Mouse (Mus musculus) lung, embryonic 15.5 days (tissue): ENCODE data around the gene Lrmda. TPM values are rescaled to one million over a fixed set of nuclear protein-coding genes. Genes with fewer than 3 reads are reported as not detected.

ENCODE experiments used
- ATAC-seq: fragments of 200-750 bp; cut with Nextera tagmentation; 2 replicates; pipeline ENCODE4 v1.8.0; 2017; ENCODE audit warnings: moderate number of reproducible peaks, borderline replicate concordance; ENCODE audit not compliant: low FRiP score, low TSS enrichment; ENCODE audit errors: extremely low read depth
- H3K27ac ChIP-seq: fragments of 300-500 bp; sonication (generic); 2 replicates; pipeline ENCODE4 v1.5.1; 2015; ENCODE audit warnings: moderate library complexity, mild to moderate bottlenecking, inconsistent platforms
- H3K27me3 ChIP-seq: fragments of 300-500 bp; sonication (generic); 2 replicates; pipeline ENCODE4 v1.6.1; 2015; ENCODE audit warnings: inconsistent platforms
- H3K36me3 ChIP-seq: fragments of 300-500 bp; sonication (generic); 2 replicates; pipeline ENCODE4 v1.6.1; 2015; ENCODE audit warnings: inconsistent platforms
- H3K4me1 ChIP-seq: fragments of 300-500 bp; sonication (generic); 2 replicates; pipeline ENCODE4 v1.6.1; 2015; ENCODE audit warnings: inconsistent platforms
- H3K4me2 ChIP-seq: fragments of 300-500 bp; sonication (generic); 2 replicates; pipeline ENCODE4 v1.6.1; 2015; ENCODE audit warnings: inconsistent platforms, mild to moderate bottlenecking, moderate library complexity
- H3K4me3 ChIP-seq: fragments of 300-500 bp; sonication (generic); 2 replicates; pipeline ENCODE4 v1.5.1; 2015; ENCODE audit warnings: mild to moderate bottlenecking, inconsistent platforms
- H3K9ac ChIP-seq: fragments of 300-500 bp; sonication (generic); 2 replicates; pipeline ENCODE4 v1.6.1; 2015; ENCODE audit warnings: inconsistent platforms
- H3K9me3 ChIP-seq: fragments of 300-500 bp; sonication (generic); 2 replicates; pipeline ENCODE4 v1.6.1; 2016; ENCODE audit warnings: inconsistent platforms
- WGBS: fragments of 180-500 bp; shearing (Covaris S2); methylation state at CpG from one replicate; pipeline ENCODE4 v1.1.7; 2015; 5-methylcytosine and 5-hydroxymethylcytosine counted together
- polyA plus RNA-seq: library from polyadenylated mRNA; unstranded; fragments of >200 nt; fragmentation: Nextera tagmentation; extraction: Ambion mirVana; gene quantifications from 2 replicates; pipeline ENCODE4 v1.2.1, GENCODE M21; 2015

The Lrmda gene
- polyA plus RNA-seq, 1 experiment from 2014 or later = 0.39 TPM

- no peak for ATAC-seq
- peak overlapping the region; percentile 16 for H3K27ac ChIP-seq
Measured at GRCm38 (mm10) chr14:23015321-23016067, 996.0 kb downstream of the Lrmda start.

GRCm38 (mm10) chr14:23016068-23016611 lies 996.6 kb downstream of the Lrmda start:
- no peak for ATAC-seq
- Histone ChIP-seq H3K9me3 (no peaks in the 10 kb centered on the region), H3K27me3 (no peaks in the 10 kb centered on the region), H3K27ac (0 out of 2 replicates have a peak overlapping the region, but pooled peaks have one; percentile 16), H3K36me3 (no peaks in the 10 kb centered on the region), H3K4me3 (no peak overlapping the region), H3K4me1 (peaks cover 17% of the 10 kb centered on the region), H3K4me2 (no peak overlapping the region; the same call in 1 of the 2 replicates), H3K9ac (no peak overlapping the region)
- 42% methylated on average over 1 of the region's 1 CpGs for WGBS

More at GRCm38 (mm10) chr14:23015321-23016067, 996.0 kb downstream of the Lrmda start:
- no peak overlapping the region for H3K4me3 ChIP-seq
- WGBS = 36% methylated on average over 16 of the region's 16 CpGs
- no peak overlapping the region for H3K9ac ChIP-seq
- H3K4me1 ChIP-seq = peaks cover 17% of the 10 kb centered on the region
- no peaks in the 10 kb centered on the region for H3K36me3 ChIP-seq
- H3K27me3 ChIP-seq = no peaks in the 10 kb centered on the region
- H3K9me3 ChIP-seq = no peaks in the 10 kb centered on the region
- no peak overlapping the region; the same call in 1 of the 2 replicates for H3K4me2 ChIP-seq

DNA sequence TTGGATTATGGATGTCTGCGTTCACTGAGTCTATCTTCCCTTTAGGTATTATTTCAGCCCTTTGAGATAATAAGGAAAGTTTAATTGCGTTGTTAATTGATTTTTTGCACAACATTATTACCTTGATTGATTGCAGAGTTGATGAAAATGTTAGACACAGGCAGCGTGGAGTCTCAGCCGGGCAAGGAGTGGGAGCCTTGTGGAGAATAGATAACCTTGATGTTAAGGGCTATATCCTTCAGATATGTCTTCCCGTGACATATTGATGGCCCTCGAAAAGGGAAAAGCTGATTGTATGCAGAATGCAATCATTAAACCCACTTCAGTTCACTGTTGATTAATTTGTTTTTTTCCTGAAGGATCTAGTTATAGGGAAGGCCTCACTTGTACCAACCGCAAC lies 1021.5 kb downstream of the Lrmda start:
- H3K9me3 ChIP-seq = no peaks in the 10 kb centered on the region
- no peaks in the 10 kb centered on the region for H3K36me3 ChIP-seq
- 0 out of 2 replicates have a peak, but pooled peaks cover under 1% of the 10 kb centered on the region for H3K4me1 ChIP-seq
- H3K27me3 ChIP-seq = no peaks in the 10 kb centered on the region
- no peak overlapping the region for H3K4me3 ChIP-seq
- no peak overlapping the region for H3K4me2 ChIP-seq
- 78% methylated on average over 7 of the region's 7 CpGs for WGBS
- no peak overlapping the region for H3K9ac ChIP-seq
- no peak overlapping the region for H3K27ac ChIP-seq
- no peak for ATAC-seq

- H3K9me3 ChIP-seq = no peaks in the 10 kb centered on the region
- H3K4me3 ChIP-seq = no peak overlapping the region
- H3K4me1 ChIP-seq = peaks cover 4% of the 10 kb centered on the region; the same call in 1 of the 2 replicates
- H3K4me2 ChIP-seq = no peak overlapping the region
- H3K36me3 ChIP-seq = no peaks in the 10 kb centered on the region
- no peak overlapping the region for H3K9ac ChIP-seq
- WGBS = 45% methylated on average over 1 of the region's 1 CpGs
- H3K27ac ChIP-seq = no peak overlapping the region
- no peaks in the 10 kb centered on the region for H3K27me3 ChIP-seq
- ATAC-seq = no peak
Measured at GRCm38 (mm10) chr14:23045322-23045721, 1025.8 kb downstream of the Lrmda start.

DNA sequence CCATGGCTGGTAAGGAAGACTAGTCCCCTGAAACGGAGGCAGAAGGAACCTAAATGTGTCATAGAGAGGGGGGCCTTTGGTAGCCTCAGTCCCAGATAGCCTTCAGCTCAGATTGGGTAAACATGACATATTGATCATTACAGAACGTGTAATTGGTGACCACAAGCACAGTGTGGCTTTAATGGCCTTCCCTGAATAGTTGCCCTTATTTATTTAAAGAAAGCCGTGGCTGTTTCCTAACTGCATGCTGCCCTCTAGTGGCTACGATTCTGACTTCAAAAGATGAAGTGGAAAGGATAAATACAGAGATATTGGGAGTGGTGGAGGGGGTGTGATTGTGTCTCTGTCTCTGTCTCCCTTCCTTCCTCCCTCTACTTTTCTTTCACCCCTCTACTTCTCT lies 1026.8 kb downstream of the Lrmda start:
- Histone ChIP-seq H3K4me3 (no peak overlapping the region), H3K27ac (no peak overlapping the region), H3K9ac (no peak overlapping the region), H3K9me3 (no peaks in the 10 kb centered on the region), H3K4me1 (peaks cover 4% of the 10 kb centered on the region; the same call in 1 of the 2 replicates), H3K27me3 (no peaks in the 10 kb centered on the region), H3K36me3 (no peaks in the 10 kb centered on the region), H3K4me2 (no peak overlapping the region)
- WGBS = 16% methylated on average over 4 of the region's 4 CpGs
- peak; percentile 42; the same call in 1 of the 2 replicates for ATAC-seq

GRCm38 (mm10) chr14:23051441-23051840 lies 1031.9 kb downstream of the Lrmda start:
- Histone ChIP-seq H3K4me1 (no peaks in the 10 kb centered on the region; the same call in 1 of the 2 replicates), H3K36me3 (no peaks in the 10 kb centered on the region), H3K4me2 (no peak overlapping the region), H3K9me3 (no peaks in the 10 kb centered on the region), H3K9ac (no peak overlapping the region), H3K27me3 (no peaks in the 10 kb centered on the region), H3K27ac (no peak overlapping the region), H3K4me3 (no peak overlapping the region)
- 67% methylated on average over 7 of the region's 7 CpGs for WGBS
- ATAC-seq = no peak

GRCm38 (mm10) chr14:23052833-23053592 lies 1033.5 kb downstream of the Lrmda start:
- Histone ChIP-seq H3K4me2 (no peak overlapping the region), H3K27me3 (no peaks in the 10 kb centered on the region), H3K27ac (no peak overlapping the region), H3K9me3 (no peaks in the 10 kb centered on the region), H3K36me3 (no peaks in the 10 kb centered on the region), H3K9ac (no peak overlapping the region), H3K4me1 (peaks cover 9% of the 10 kb centered on the region), H3K4me3 (no peak overlapping the region)
- ATAC-seq = no peak
- 70% methylated on average over 11 of the region's 11 CpGs for WGBS

- Histone ChIP-seq H3K36me3 (no peaks in the 10 kb centered on the region), H3K9me3 (no peaks in the 10 kb centered on the region), H3K4me1 (peaks cover 13% of the 10 kb centered on the region), H3K4me3 (no peak overlapping the region), H3K4me2 (no peak overlapping the region), H3K9ac (no peak overlapping the region), H3K27me3 (no peaks in the 10 kb centered on the region), H3K27ac (peak overlapping the region; percentile 36; the same call in 1 of the 2 replicates)
- WGBS = 38% methylated on average over 6 of the region's 6 CpGs
- peak; percentile 73; the same call in 1 of the 2 replicates for ATAC-seq
Measured at GRCm38 (mm10) chr14:23057228-23057976, 1037.9 kb downstream of the Lrmda start.

- H3K27me3 ChIP-seq = no peaks in the 10 kb centered on the region
- 53% methylated on average over 2 of the region's 2 CpGs for WGBS
- H3K4me3 ChIP-seq = no peak overlapping the region
- H3K9ac ChIP-seq = no peak overlapping the region
- no peaks in the 10 kb centered on the region for H3K9me3 ChIP-seq
- peak overlapping the region; percentile 36; the same call in 1 of the 2 replicates for H3K27ac ChIP-seq
- no peaks in the 10 kb centered on the region for H3K36me3 ChIP-seq
- no peak overlapping the region for H3K4me2 ChIP-seq
- H3K4me1 ChIP-seq = peaks cover 13% of the 10 kb centered on the region
- peak; percentile 52; the same call in 1 of the 2 replicates for ATAC-seq
Measured at GRCm38 (mm10) chr14:23057987-23058386, 1038.5 kb downstream of the Lrmda start.

DNA sequence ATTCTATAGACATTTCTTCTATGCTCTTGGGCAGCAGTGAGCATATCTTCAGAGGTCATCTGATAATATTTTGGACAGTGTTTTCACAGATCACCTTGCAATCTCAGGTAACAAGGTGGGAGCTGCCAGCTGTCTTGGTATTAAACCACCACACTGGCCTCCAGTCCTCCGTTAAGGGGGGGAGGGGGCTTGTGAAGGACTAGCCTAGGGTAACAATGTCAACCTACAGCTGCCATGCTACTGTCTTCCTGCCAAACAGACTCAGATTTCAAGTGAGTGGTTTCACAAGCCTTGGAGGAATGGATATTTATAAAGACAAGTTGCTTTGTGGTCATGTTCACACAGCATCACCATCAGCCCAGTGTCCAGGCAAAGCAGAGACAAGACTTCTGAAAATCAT lies 1059.2 kb downstream of the Lrmda start:
- no peak overlapping the region for H3K4me3 ChIP-seq
- no peak overlapping the region for H3K9ac ChIP-seq

GRCm38 (mm10) chr14:23084241-23084773 lies 1064.8 kb downstream of the Lrmda start:
- Histone ChIP-seq H3K9me3 (no peaks in the 10 kb centered on the region), H3K27ac (no peak overlapping the region), H3K27me3 (no peaks in the 10 kb centered on the region), H3K4me2 (no peak overlapping the region), H3K36me3 (no peaks in the 10 kb centered on the region), H3K4me1 (peaks cover 9% of the 10 kb centered on the region), H3K9ac (no peak overlapping the region), H3K4me3 (no peak overlapping the region)
- ATAC-seq = no peak
- 38% methylated on average over 1 of the region's 1 CpGs for WGBS

More for the DNA sequence above, 1059.2 kb downstream of the Lrmda start:
- WGBS = 56% methylated on average over 1 of the region's 1 CpGs
- ATAC-seq = no peak
- H3K36me3 ChIP-seq = no peaks in the 10 kb centered on the region
- no peak overlapping the region for H3K27ac ChIP-seq
- no peaks in the 10 kb centered on the region for H3K9me3 ChIP-seq
- H3K27me3 ChIP-seq = no peaks in the 10 kb centered on the region
- H3K4me1 ChIP-seq = peaks cover 2% of the 10 kb centered on the region
- no peak overlapping the region for H3K4me2 ChIP-seq
